Mouse (Mus musculus): ENCODE measurements around the gene Mrpl22. TPM values are rescaled to one million over a fixed set of nuclear protein-coding genes. Genes with fewer than 3 reads are reported as not detected.
"Not testable (repeated sequence)": the region's sequence is repeated elsewhere in the genome, so short reads cannot be mapped to it uniquely, and the experiment has no call there.

The Mrpl22 gene
- total RNA-seq, 2 experiments from 2014 or later = 56.9 to 69.4 TPM

GRCm38 (mm10) chr11:58224313-58224712 is 52.9 kb downstream of the Mrpl22 start:
- DNase-seq (ENCODE audit: low spot score in 2 of 2) = no peak

GRCm38 (mm10) chr11:58224872-58225271 is 53.4 kb downstream of the Mrpl22 start:
- DNase-seq (ENCODE audit: low spot score in 2 of 2) = not testable (repeated sequence)

DNA sequence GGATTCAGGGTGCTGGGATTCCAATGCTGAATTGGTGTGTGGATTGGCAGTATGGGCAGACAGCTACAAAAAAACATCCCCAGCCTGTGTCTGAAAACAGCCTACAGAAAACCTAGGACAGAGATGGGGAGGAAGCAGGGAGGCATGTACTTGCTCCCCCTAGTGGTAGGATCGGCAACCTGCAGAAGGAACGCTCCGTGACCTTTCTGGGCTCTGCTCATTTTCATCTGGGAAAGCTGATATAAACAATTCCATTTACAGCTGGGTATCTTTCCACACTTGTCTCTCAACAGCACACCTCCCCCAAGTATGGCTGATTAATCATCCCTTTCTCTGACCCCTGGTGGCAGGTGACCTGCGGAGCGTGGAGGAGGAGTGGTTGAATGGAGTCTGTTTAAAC is 54.2 kb downstream of the Mrpl22 start:
- peak; percentile 74 for DNase-seq (ENCODE audit: low spot score in 2 of 2)

- no peak for DNase-seq (ENCODE audit: low spot score in 2 of 2)
Observed at GRCm38 (mm10) chr11:58226425-58226824, 55.0 kb downstream of the Mrpl22 start.

GRCm38 (mm10) chr11:58228021-58228420 is 56.6 kb downstream of the Mrpl22 start:
- not testable (repeated sequence) for DNase-seq (ENCODE audit: low spot score in 2 of 2)

Other genes starting within 250 kb of the Mrpl22 start
- gene Larp1, start 162.6 kb upstream of the Mrpl22 start, total RNA-seq (2021) = 100 to 1,000 TPM in 1 of 2 experiments, 10 to 100 TPM in 1; 85.2 to 122 TPM
- under 1 TPM; 0.19 to 0.27 TPM for gene Gm12248, start 78.5 kb upstream of the Mrpl22 start, total RNA-seq (2021)
- 10 to 100 TPM; 40.9 to 47.1 TPM for gene Cnot8, start 67.5 kb upstream of the Mrpl22 start, total RNA-seq (2021)
- gene Gemin5, start 3.1 kb upstream of the Mrpl22 start, total RNA-seq (2021) = 10 to 100 TPM; 22.2 to 22.9 TPM
- 10 to 100 TPM; 14.0 to 30.2 TPM for gene Igtp, start 27.9 kb downstream of the Mrpl22 start, total RNA-seq (2021)
- 10 to 100 TPM; 11.5 to 25.9 TPM for gene Irgm2, start 28.0 kb downstream of the Mrpl22 start, total RNA-seq (2021)
- not detected for gene 4930438A08Rik, start 103.1 kb downstream of the Mrpl22 start, total RNA-seq (2021)
- gene Zfp692, start 135.4 kb downstream of the Mrpl22 start, total RNA-seq (2021) = 10 to 100 TPM; 10.5 to 11.9 TPM
- 10 to 100 TPM; 48.7 to 58.7 TPM for gene Zfp672, start 158.7 kb downstream of the Mrpl22 start, total RNA-seq (2021)
- 10 to 100 TPM; 38.5 to 39.3 TPM for gene Sh3bp5l, start 159.1 kb downstream of the Mrpl22 start, total RNA-seq (2021)
- gene Lypd8, start 207.4 kb downstream of the Mrpl22 start, total RNA-seq (2021) = not detected
- not detected for gene 1810065E05Rik, start 249.4 kb downstream of the Mrpl22 start, total RNA-seq (2021)